Mouse (Mus musculus) lung, embryonic 15.5 days (tissue): ENCODE results near the gene Aplp2. TPM values are rescaled to one million over a fixed set of nuclear protein-coding genes. Genes with fewer than 3 reads are reported as not detected.

ENCODE experiments used
- ATAC-seq: fragments of 200-750 bp; cut with Nextera tagmentation; 2 replicates; pipeline ENCODE4 v1.8.0; 2017; ENCODE audit warnings: moderate number of reproducible peaks, borderline replicate concordance; ENCODE audit not compliant: low FRiP score, low TSS enrichment; ENCODE audit errors: extremely low read depth
- H3K27ac ChIP-seq: fragments of 300-500 bp; sonication (generic); 2 replicates; pipeline ENCODE4 v1.5.1; 2015; ENCODE audit warnings: moderate library complexity, mild to moderate bottlenecking, inconsistent platforms
- H3K27me3 ChIP-seq: fragments of 300-500 bp; sonication (generic); 2 replicates; pipeline ENCODE4 v1.6.1; 2015; ENCODE audit warnings: inconsistent platforms
- H3K36me3 ChIP-seq: fragments of 300-500 bp; sonication (generic); 2 replicates; pipeline ENCODE4 v1.6.1; 2015; ENCODE audit warnings: inconsistent platforms
- H3K4me1 ChIP-seq: fragments of 300-500 bp; sonication (generic); 2 replicates; pipeline ENCODE4 v1.6.1; 2015; ENCODE audit warnings: inconsistent platforms
- H3K4me2 ChIP-seq: fragments of 300-500 bp; sonication (generic); 2 replicates; pipeline ENCODE4 v1.6.1; 2015; ENCODE audit warnings: inconsistent platforms, mild to moderate bottlenecking, moderate library complexity
- H3K4me3 ChIP-seq: fragments of 300-500 bp; sonication (generic); 2 replicates; pipeline ENCODE4 v1.5.1; 2015; ENCODE audit warnings: mild to moderate bottlenecking, inconsistent platforms
- H3K9ac ChIP-seq: fragments of 300-500 bp; sonication (generic); 2 replicates; pipeline ENCODE4 v1.6.1; 2015; ENCODE audit warnings: inconsistent platforms
- H3K9me3 ChIP-seq: fragments of 300-500 bp; sonication (generic); 2 replicates; pipeline ENCODE4 v1.6.1; 2016; ENCODE audit warnings: inconsistent platforms
- WGBS: fragments of 180-500 bp; shearing (Covaris S2); methylation state at CpG from one replicate; pipeline ENCODE4 v1.1.7; 2015; 5-methylcytosine and 5-hydroxymethylcytosine counted together
- polyA plus RNA-seq: library from polyadenylated mRNA; unstranded; fragments of >200 nt; fragmentation: Nextera tagmentation; extraction: Ambion mirVana; gene quantifications from 2 replicates; pipeline ENCODE4 v1.2.1, GENCODE M21; 2015

Gene Aplp2
- polyA plus RNA-seq, 1 experiment from 2014 or later = 476 TPM

DNA sequence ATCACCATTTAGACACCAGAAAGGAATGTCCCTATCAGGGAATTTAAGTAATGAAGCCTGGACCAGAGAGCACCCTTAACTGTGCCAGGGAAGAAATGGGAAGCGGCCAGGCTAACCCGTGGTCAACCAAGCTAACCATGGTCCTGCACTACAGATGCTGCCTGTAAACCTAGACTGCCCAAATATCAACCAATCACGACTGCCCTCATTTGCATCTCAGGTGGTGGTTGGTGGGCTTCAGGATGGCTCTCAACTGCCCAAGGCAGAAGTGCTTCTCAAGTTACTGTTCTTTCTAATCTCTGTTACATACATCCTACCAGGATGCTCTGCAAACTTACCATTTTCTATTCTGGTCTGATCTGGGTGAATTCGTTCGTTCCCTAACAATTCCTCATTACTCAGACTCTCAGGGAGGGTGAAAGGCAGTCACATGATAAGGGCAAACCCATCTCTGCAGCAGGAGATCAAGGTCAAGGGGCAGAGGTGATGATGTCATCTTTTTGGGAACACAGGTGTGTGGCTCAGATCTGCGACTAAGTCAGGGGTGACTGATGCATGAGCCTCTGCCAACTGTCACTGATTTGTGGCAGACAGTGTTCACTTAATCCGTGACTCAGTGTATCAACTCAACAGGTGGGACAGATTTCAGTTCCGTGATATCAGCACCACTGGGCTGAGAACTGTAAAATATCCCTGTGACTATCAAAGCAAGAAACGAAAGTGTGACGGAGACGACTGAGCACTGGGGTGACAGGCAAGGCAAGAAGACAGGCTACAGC, 92.9 kb downstream of the Aplp2 start:
- Histone ChIP-seq H3K9ac (no peak overlapping the region), H3K4me3 (no peak overlapping the region), H3K9me3 (no peaks in the 10 kb centered on the region), H3K4me2 (no peak overlapping the region), H3K27ac (no peak overlapping the region), H3K27me3 (no peaks in the 10 kb centered on the region), H3K36me3 (no peaks in the 10 kb centered on the region), H3K4me1 (peaks cover 27% of the 10 kb centered on the region)
- 22% methylated on average over 11 of the region's 11 CpGs for WGBS
- peak; percentile 89 for ATAC-seq

DNA sequence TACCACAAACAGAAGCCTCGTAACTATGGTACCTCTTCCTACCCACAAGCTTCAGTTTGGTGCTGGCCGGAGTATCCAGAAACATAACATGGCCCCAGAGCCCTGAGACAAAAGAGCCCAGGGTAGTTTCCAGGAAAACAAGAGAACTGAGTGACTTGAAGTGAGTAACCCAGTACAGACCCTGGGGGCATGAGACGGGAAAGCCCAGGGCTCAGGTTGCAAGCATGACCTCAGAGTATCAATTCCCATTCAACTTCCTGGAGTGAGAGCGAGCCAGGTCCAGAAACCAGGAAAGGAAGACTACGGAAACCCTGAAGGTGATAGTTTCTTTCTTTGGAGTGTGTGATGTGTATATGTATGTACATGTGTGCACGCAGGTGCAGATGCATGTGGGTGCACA, 94.1 kb downstream of the Aplp2 start:
- 79% methylated on average over 6 of the region's 6 CpGs for WGBS
- Histone ChIP-seq H3K27ac (no peak overlapping the region), H3K4me3 (no peak overlapping the region), H3K4me1 (peaks cover 27% of the 10 kb centered on the region), H3K9me3 (no peaks in the 10 kb centered on the region), H3K27me3 (no peaks in the 10 kb centered on the region), H3K4me2 (no peak overlapping the region), H3K9ac (no peak overlapping the region), H3K36me3 (no peaks in the 10 kb centered on the region)
- ATAC-seq = no peak

DNA sequence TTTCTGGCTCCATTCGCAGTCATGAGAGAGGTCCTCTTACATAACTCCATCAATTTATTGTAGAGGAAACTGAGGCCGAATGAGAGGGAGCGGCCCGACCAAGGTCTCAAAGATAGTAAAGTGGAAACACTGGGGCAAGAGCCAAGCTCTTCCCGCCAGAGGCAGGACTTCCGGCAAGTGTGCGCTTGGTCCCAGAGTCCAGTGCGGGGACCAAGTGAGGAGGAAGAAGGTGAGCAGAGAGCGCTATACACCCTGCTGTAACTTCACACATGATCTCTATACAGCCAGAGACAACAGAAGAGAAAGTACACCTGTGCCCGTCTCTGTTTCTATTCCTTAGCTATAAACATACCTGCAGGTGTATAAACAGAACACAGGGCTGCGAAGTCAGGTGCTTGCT, 94.5 kb downstream of the Aplp2 start:
- WGBS = 86% methylated on average over 11 of the region's 11 CpGs
- no peaks in the 10 kb centered on the region for H3K9me3 ChIP-seq

DNA sequence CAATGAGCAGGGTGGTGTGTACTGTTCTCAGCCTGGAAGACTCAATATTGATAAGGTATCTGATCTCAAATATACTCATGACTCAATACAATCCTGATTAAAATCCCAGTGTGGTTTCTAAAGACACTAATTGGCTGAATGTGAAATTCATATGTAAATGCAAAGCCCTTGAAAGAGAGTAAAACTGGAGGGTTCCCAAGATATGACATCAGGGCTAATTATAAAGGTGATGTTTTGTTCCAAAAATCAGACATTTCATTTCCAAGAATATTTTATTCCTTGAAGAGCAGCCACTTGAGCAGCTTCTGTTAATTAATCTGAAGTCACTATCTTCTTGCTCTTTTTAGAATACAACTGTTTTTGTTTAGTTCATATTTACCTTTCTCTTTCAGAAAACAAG, 96.0 kb downstream of the Aplp2 start:
- Histone ChIP-seq H3K9me3 (no peaks in the 10 kb centered on the region), H3K4me1 (peaks cover 15% of the 10 kb centered on the region), H3K36me3 (no peaks in the 10 kb centered on the region), H3K27ac (no peak overlapping the region), H3K4me2 (no peak overlapping the region), H3K27me3 (no peaks in the 10 kb centered on the region), H3K4me3 (no peak overlapping the region), H3K9ac (no peak overlapping the region)
- ATAC-seq = no peak

More for the DNA sequence above, 94.5 kb downstream of the Aplp2 start:
- ATAC-seq = no peak
- Histone ChIP-seq H3K4me3 (no peak overlapping the region), H3K9ac (no peak overlapping the region), H3K27ac (no peak overlapping the region), H3K36me3 (no peaks in the 10 kb centered on the region), H3K4me1 (peaks cover 27% of the 10 kb centered on the region), H3K4me2 (no peak overlapping the region), H3K27me3 (no peaks in the 10 kb centered on the region)

DNA sequence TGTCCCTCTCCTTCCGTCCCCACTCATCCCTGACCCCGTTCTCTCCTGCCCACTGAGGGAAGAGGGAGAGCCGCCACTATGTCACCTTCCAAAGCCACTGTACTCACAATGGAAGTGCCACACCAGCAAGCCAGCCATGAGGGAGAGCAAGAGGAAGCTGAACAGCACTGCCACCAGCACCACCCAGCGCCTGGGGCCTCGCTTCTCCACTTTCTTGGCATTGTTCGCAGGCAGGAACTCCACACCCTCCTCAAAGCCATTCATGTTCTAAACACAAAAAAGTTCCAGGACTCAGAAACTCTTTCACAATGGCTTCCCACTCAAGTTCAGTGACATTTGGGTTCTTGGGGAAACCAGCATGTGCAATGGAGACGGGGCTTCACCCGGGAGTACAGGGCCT, 103.2 kb downstream of the Aplp2 start:
- 81% methylated on average over 8 of the region's 8 CpGs for WGBS
- Histone ChIP-seq H3K9me3 (no peaks in the 10 kb centered on the region), H3K4me1 (no peaks in the 10 kb centered on the region), H3K4me2 (no peak overlapping the region), H3K27ac (0 out of 2 replicates have a peak overlapping the region, but pooled peaks have one; percentile 3), H3K36me3 (no peaks in the 10 kb centered on the region), H3K4me3 (no peak overlapping the region), H3K9ac (no peak overlapping the region), H3K27me3 (no peaks in the 10 kb centered on the region)
- ATAC-seq = 0 out of 2 replicates have a peak, but pooled peaks have one; percentile 28

Other genes starting within 250 kb of the Aplp2 start
- 6.5 and 8.9 TPM in 2 replicates for gene Zbtb44, start 181.2 kb downstream of the Aplp2 start, polyA plus RNA-seq
- gene St14, start 80.0 kb downstream of the Aplp2 start, polyA plus RNA-seq = 48.1 and 50.9 TPM in 2 replicates
- gene Prdm10, start 68.7 kb upstream of the Aplp2 start, polyA plus RNA-seq = 3.9 and 4.6 TPM in 2 replicates
- gene Nfrkb, start 174.4 kb upstream of the Aplp2 start, polyA plus RNA-seq = 18.5 and 20.2 TPM in 2 replicates